Mouse (Mus musculus) kidney, embryonic 15.5 days (tissue): Measurements from ENCODE around the gene H2afz. TPM values are rescaled to one million over a fixed set of nuclear protein-coding genes. Genes with fewer than 3 reads are reported as not detected.
A peak's percentile ranks its signal among the peaks of the same experiment; 100 is the strongest.
"Not testable (repeated sequence)": the region's sequence is repeated elsewhere in the genome, so short reads cannot be mapped to it uniquely, and the experiment has no call there.

ENCODE experiments used
- ATAC-seq: fragments of 200-750 bp; cut with Nextera tagmentation; replicated peaks from 2 replicates; pipeline ENCODE4 v1.8.0; 2017; ENCODE audit warnings: moderate TSS enrichment; ENCODE audit not compliant: low FRiP score
- H3K27ac ChIP-seq: fragments of 300-500 bp; sonication (generic); 2 replicates; pipeline ENCODE4 v1.5.1; 2015; ENCODE audit warnings: mild to moderate bottlenecking, inconsistent platforms
- H3K27me3 ChIP-seq: fragments of 300-500 bp; sonication (generic); 2 replicates; pipeline ENCODE4 v1.6.1; 2015; ENCODE audit warnings: inconsistent platforms
- H3K36me3 ChIP-seq: fragments of 300-500 bp; sonication (generic); 2 replicates; pipeline ENCODE4 v1.6.1; 2015; ENCODE audit warnings: inconsistent platforms
- H3K4me1 ChIP-seq: fragments of 300-500 bp; sonication (generic); 2 replicates; pipeline ENCODE4 v1.6.1; 2015; ENCODE audit warnings: inconsistent platforms
- H3K4me2 ChIP-seq: fragments of 300-500 bp; sonication (generic); 2 replicates; pipeline ENCODE4 v1.6.1; 2015; ENCODE audit warnings: moderate library complexity, mild to moderate bottlenecking, inconsistent platforms
- H3K4me3 ChIP-seq: fragments of 300-500 bp; sonication (generic); replicated peaks from 2 replicates; pipeline ENCODE4 v1.5.1; 2015; ENCODE audit warnings: mild to moderate bottlenecking, inconsistent platforms
- H3K9ac ChIP-seq: fragments of 300-500 bp; sonication (generic); 2 replicates; pipeline ENCODE4 v1.6.1; 2015; ENCODE audit warnings: mild to moderate bottlenecking, inconsistent platforms
- H3K9me3 ChIP-seq: fragments of 300-500 bp; sonication (generic); replicated peaks from 2 replicates; pipeline ENCODE4 v1.6.1; 2016; ENCODE audit warnings: inconsistent platforms
- WGBS: fragments of 180-500 bp; shearing (Covaris S2); methylation state at CpG from one replicate; pipeline ENCODE4 v1.1.7; 2015; ENCODE audit warnings: mixed read lengths; 5-methylcytosine and 5-hydroxymethylcytosine counted together
- polyA plus RNA-seq: library from polyadenylated mRNA; unstranded; fragments of >200 nt; fragmentation: Nextera tagmentation; extraction: Ambion mirVana; gene quantifications from 2 replicates; pipeline ENCODE4 v1.2.1, GENCODE M21; 2015

H2afz gene
- polyA plus RNA-seq, 1 experiment from 2014 or later, result 2,163 TPM

GRCm38 (mm10) chr3:137846552-137846951, 17.7 kb upstream of the H2afz start:
- H3K4me1 ChIP-seq, result no peaks in the 10 kb centered on the region
- H3K9ac ChIP-seq, result no peak overlapping the region
- 85% methylated on average over 5 of the region's 5 CpGs for WGBS
- ATAC-seq, result no peak
- H3K27me3 ChIP-seq, result no peaks in the 10 kb centered on the region
- H3K9me3 ChIP-seq, result no peaks in the 10 kb centered on the region
- H3K27ac ChIP-seq, result no peak overlapping the region
- H3K4me2 ChIP-seq, result no peak overlapping the region
- H3K36me3 ChIP-seq, result no peaks in the 10 kb centered on the region
- H3K4me3 ChIP-seq, result no peak overlapping the region

- no peaks in the 10 kb centered on the region for H3K4me1 ChIP-seq
These were observed 15.9 kb upstream of the H2afz start for GRCm38 (mm10) chr3:137848354-137848753.

GRCm38 (mm10) chr3:137849697-137850096, 14.6 kb upstream of the H2afz start:
- no peak overlapping the region for H3K4me2 ChIP-seq
- no peaks in the 10 kb centered on the region for H3K36me3 ChIP-seq
- no peaks in the 10 kb centered on the region for H3K4me1 ChIP-seq
- 90% methylated on average over 5 of the region's 5 CpGs for WGBS
- no peak overlapping the region for H3K27ac ChIP-seq
- no peak overlapping the region for H3K9ac ChIP-seq
- H3K9me3 ChIP-seq, result no peaks in the 10 kb centered on the region
- no peaks in the 10 kb centered on the region for H3K27me3 ChIP-seq
- no peak overlapping the region for H3K4me3 ChIP-seq
- ATAC-seq, result no peak

More at GRCm38 (mm10) chr3:137848354-137848753, 15.9 kb upstream of the H2afz start:
- 92% methylated on average over 9 of the region's 9 CpGs for WGBS
- no peak overlapping the region for H3K9ac ChIP-seq
- no peak overlapping the region for H3K27ac ChIP-seq
- ATAC-seq, result no peak
- H3K27me3 ChIP-seq, result no peaks in the 10 kb centered on the region
- no peaks in the 10 kb centered on the region for H3K9me3 ChIP-seq
- no peaks in the 10 kb centered on the region for H3K36me3 ChIP-seq
- no peak overlapping the region for H3K4me3 ChIP-seq
- H3K4me2 ChIP-seq, result no peak overlapping the region

GRCm38 (mm10) chr3:137851196-137851595, 13.1 kb upstream of the H2afz start:
- Histone ChIP-seq H3K4me3 (no peak overlapping the region), H3K9ac (no peak overlapping the region), H3K27ac (no peak overlapping the region), H3K27me3 (no peaks in the 10 kb centered on the region), H3K4me2 (no peak overlapping the region), H3K36me3 (no peaks in the 10 kb centered on the region), H3K9me3 (no peaks in the 10 kb centered on the region), H3K4me1 (no peaks in the 10 kb centered on the region)
- ATAC-seq, result no peak
- 89% methylated on average over 2 of the region's 2 CpGs for WGBS

- H3K4me2 ChIP-seq, ATAC-seq, H3K27me3 ChIP-seq, H3K27ac ChIP-seq, H3K9me3 ChIP-seq, H3K36me3 ChIP-seq, H3K9ac ChIP-seq, H3K4me1 ChIP-seq, H3K4me3 ChIP-seq: not testable (repeated sequence)
- WGBS, result 92% methylated on average over 1 of the region's 1 CpGs
These were observed 11.3 kb upstream of the H2afz start for GRCm38 (mm10) chr3:137853011-137853410.

GRCm38 (mm10) chr3:137855328-137855727, 9.0 kb upstream of the H2afz start:
- no peaks in the 10 kb centered on the region for H3K36me3 ChIP-seq
- no peak overlapping the region for H3K4me2 ChIP-seq
- H3K27me3 ChIP-seq, result no peaks in the 10 kb centered on the region
- H3K9ac ChIP-seq, result no peak overlapping the region
- H3K27ac ChIP-seq, result no peak overlapping the region
- no peak overlapping the region for H3K4me3 ChIP-seq
- no peak for ATAC-seq
- H3K9me3 ChIP-seq, result no peaks in the 10 kb centered on the region
- 73% methylated on average over 3 of the region's 3 CpGs for WGBS
- H3K4me1 ChIP-seq, result no peaks in the 10 kb centered on the region

- H3K4me3 ChIP-seq, result no peak overlapping the region
- no peak overlapping the region for H3K27ac ChIP-seq
- no peaks in the 10 kb centered on the region for H3K9me3 ChIP-seq
- no peak overlapping the region for H3K4me2 ChIP-seq
- no peaks in the 10 kb centered on the region for H3K36me3 ChIP-seq
- H3K4me1 ChIP-seq, result no peaks in the 10 kb centered on the region
- H3K27me3 ChIP-seq, result no peaks in the 10 kb centered on the region
- ATAC-seq, result no peak
- no peak overlapping the region for H3K9ac ChIP-seq
- 66% methylated on average over 7 of the region's 7 CpGs for WGBS
These were observed 8.2 kb upstream of the H2afz start for GRCm38 (mm10) chr3:137856061-137856460.

GRCm38 (mm10) chr3:137860394-137861170, 3.7 kb upstream of the H2afz start:
- 61% methylated on average over 8 of the region's 8 CpGs for WGBS
- no peaks in the 10 kb centered on the region for H3K36me3 ChIP-seq
- no peak overlapping the region for H3K27ac ChIP-seq
- H3K9ac ChIP-seq, result no peak overlapping the region
- no peak for ATAC-seq
- no peak overlapping the region for H3K4me3 ChIP-seq
- H3K9me3 ChIP-seq, result no peaks in the 10 kb centered on the region
- H3K27me3 ChIP-seq, result no peaks in the 10 kb centered on the region
- H3K4me1 ChIP-seq, result peaks cover 5% of the 10 kb centered on the region
- H3K4me2 ChIP-seq, result no peak overlapping the region

- H3K27me3 ChIP-seq, result no peaks in the 10 kb centered on the region
- peaks cover 9% of the 10 kb centered on the region for H3K4me1 ChIP-seq
- no peak overlapping the region for H3K27ac ChIP-seq
- no peaks in the 10 kb centered on the region for H3K9me3 ChIP-seq
- 96% methylated on average over 4 of the region's 4 CpGs for WGBS
- no peak overlapping the region for H3K9ac ChIP-seq
- H3K4me2 ChIP-seq, result no peak overlapping the region
- ATAC-seq, result no peak
- H3K36me3 ChIP-seq, result peaks cover 6% of the 10 kb centered on the region; the same call in 1 of the 2 replicates
- H3K4me3 ChIP-seq, result no peak overlapping the region
These were observed 2.9 kb upstream of the H2afz start for GRCm38 (mm10) chr3:137861436-137861835.

GRCm38 (mm10) chr3:137862600-137862999, 1.7 kb upstream of the H2afz start:
- Histone ChIP-seq H3K9me3 (no peaks in the 10 kb centered on the region), H3K4me2 (no peak overlapping the region), H3K4me3 (no peak overlapping the region), H3K9ac (no peak overlapping the region), H3K4me1 (peaks cover 16% of the 10 kb centered on the region), H3K36me3 (peaks cover 12% of the 10 kb centered on the region; the same call in 1 of the 2 replicates), H3K27me3 (no peaks in the 10 kb centered on the region), H3K27ac (no peak overlapping the region)
- WGBS, result 89% methylated on average over 3 of the region's 3 CpGs
- ATAC-seq, result no peak

GRCm38 (mm10) chr3:137863330-137864123, 760 bp upstream of the H2afz start:
- Histone ChIP-seq H3K4me2 (peak overlapping the region; percentile 68), H3K4me1 (peaks cover 21% of the 10 kb centered on the region), H3K27ac (peak overlapping the region; percentile 95), H3K9me3 (no peaks in the 10 kb centered on the region), H3K4me3 (peak overlapping the region; percentile 85), H3K9ac (peak overlapping the region; percentile 76), H3K36me3 (peaks cover 12% of the 10 kb centered on the region; the same call in 1 of the 2 replicates), H3K27me3 (no peaks in the 10 kb centered on the region)
- WGBS, result 33% methylated on average over 22 of the region's 22 CpGs
- no peak for ATAC-seq
